Mouse (Mus musculus) lung, embryonic 14.5 days (tissue): ENCODE measurements around the gene Nhsl1. TPM values are rescaled to one million over a fixed set of nuclear protein-coding genes. Genes with fewer than 3 reads are reported as not detected.
"Not testable (repeated sequence)": the region's sequence is repeated elsewhere in the genome, so short reads cannot be mapped to it uniquely, and the experiment has no call there.

Experiments
- ATAC-seq: fragments of 200-750 bp; cut with Nextera tagmentation; 2 replicates; pipeline ENCODE4 v1.8.0; 2017; ENCODE audit warnings: mild to moderate bottlenecking, moderate TSS enrichment, moderate library complexity; ENCODE audit not compliant: insufficient read depth
- DNase-seq: peaks from one replicate; pipeline ENCODE4 v3.0.0-alpha.2; 2015
- H3K27ac ChIP-seq: fragments of 300-500 bp; sonication (generic); 2 replicates; pipeline ENCODE4 v1.5.1; 2014; ENCODE audit warnings: low read depth, mild to moderate bottlenecking, moderate library complexity
- H3K27me3 ChIP-seq: fragments of 300-500 bp; sonication (generic); 2 replicates; pipeline ENCODE4 v1.6.1; 2014; ENCODE audit warnings: low read length, control low read depth; ENCODE audit not compliant: insufficient read depth
- H3K36me3 ChIP-seq: fragments of 300-500 bp; sonication (generic); 2 replicates; pipeline ENCODE4 v1.6.1; 2014; ENCODE audit warnings: control low read depth; ENCODE audit not compliant: insufficient read depth
- H3K4me1 ChIP-seq: fragments of 300-500 bp; sonication (generic); 2 replicates; pipeline ENCODE4 v1.6.1; 2014; ENCODE audit warnings: antibody characterized with exemption, control low read depth; ENCODE audit not compliant: insufficient read depth
- H3K4me2 ChIP-seq: fragments of 300-500 bp; sonication (generic); 2 replicates; pipeline ENCODE4 v1.6.1; 2014; ENCODE audit warnings: mild to moderate bottlenecking
- H3K4me3 ChIP-seq: fragments of 300-500 bp; sonication (generic); 2 replicates; pipeline ENCODE4 v1.5.1; 2014; ENCODE audit warnings: low read depth, low read length
- H3K9ac ChIP-seq: fragments of 300-500 bp; sonication (generic); 2 replicates; pipeline ENCODE4 v1.6.1; 2014
- H3K9me3 ChIP-seq: fragments of 300-500 bp; sonication (generic); 2 replicates; pipeline ENCODE4 v1.6.1; 2016; ENCODE audit warnings: low read depth, low read length, control low read depth
- CTCF ChIP-seq: IDR thresholded peaks from 2 replicates; pipeline ENCODE4 v1.5.1; 2016; ENCODE audit warnings: antibody characterized with exemption, low read depth
- WGBS: fragments of 180-500 bp; shearing (Covaris S2); extraction: QIAGEN DNeasy Blood & Tissue Kit; methylation state at CpG from one replicate; pipeline ENCODE4 v1.1.7; 2014; 5-methylcytosine and 5-hydroxymethylcytosine counted together
- polyA plus RNA-seq: library from polyadenylated mRNA; unstranded; fragments of >200 nt; fragmentation: Nextera tagmentation; extraction: Ambion mirVana; gene quantifications from 2 replicates; pipeline ENCODE4 v1.2.1, GENCODE M21; 2014

The Nhsl1 gene
- polyA plus RNA-seq, 1 experiment from 2014 or later: 5.5 TPM

DNA sequence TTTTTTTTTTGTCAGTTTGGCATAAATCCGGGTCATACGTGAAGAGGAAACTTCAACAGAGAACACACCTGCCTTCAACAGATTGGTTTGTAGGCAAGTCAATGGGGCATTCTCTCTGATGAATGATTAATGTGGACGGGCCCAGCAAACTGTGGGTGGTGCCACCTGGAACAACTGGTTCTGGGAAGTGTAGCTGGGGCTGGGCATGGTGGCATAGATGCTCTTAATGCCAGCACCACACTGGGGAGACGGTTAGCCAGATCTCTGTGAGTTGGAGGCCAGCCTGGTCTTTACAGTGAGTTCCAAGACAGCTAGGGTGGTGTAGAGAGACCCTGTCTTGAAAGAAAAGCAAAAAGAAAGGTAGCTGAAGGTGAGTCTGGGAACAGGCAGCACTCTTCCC lies 228.6 kb downstream of the Nhsl1 start:
- 76% methylated on average over 4 of the region's 4 CpGs for WGBS
- Histone ChIP-seq H3K36me3 (no peaks in the 10 kb centered on the region), H3K9ac (no peak overlapping the region), H3K4me3 (no peak overlapping the region), H3K27ac (no peak overlapping the region), H3K4me2 (no peak overlapping the region), H3K4me1 (no peaks in the 10 kb centered on the region), H3K27me3 (no peaks in the 10 kb centered on the region), H3K9me3 (no peaks in the 10 kb centered on the region)
- ATAC-seq (no peak), DNase-seq (no peak)
- TF ChIP-seq CTCF: no peak

DNA sequence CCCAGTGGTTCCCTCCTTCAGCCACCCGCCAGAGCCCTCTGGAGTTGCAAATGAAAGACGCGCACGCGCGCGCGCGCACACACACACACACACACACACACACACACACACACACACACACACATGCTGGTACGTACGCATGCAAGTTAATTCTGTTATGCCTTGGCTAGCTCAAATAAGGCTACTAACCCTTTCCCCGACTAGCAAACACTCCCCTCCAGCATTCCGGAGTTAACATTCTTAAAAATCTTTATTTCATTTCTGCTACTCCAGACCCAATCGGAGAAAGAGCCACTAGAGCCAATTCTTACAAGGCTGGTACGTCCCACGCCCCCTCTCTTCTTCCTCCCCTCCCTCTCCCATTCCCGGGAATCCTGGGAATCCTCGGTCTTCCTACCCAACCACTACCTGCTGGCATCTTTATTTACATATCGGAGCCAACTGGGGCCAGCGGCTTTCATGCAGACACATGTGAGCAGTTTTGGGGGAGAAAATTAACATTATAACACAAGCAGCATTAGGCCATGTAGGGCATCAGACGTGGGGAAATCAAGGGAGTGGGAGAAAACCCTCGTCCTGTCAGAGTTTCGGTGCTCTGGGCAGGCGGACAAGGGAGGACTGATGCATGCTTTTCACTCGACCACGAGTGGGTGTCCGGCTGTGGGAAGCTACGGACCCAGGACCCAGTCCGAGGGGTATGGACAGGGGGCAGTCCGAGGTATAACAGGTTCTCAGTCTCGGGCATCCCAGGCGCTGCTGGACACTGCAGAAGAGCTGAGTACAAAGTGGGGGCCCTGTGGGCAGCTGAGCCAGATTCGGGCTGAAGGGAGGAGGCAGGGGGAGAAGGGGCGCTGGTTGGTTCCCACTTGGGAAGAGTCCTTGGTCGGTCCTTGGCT lies 230.8 kb downstream of the Nhsl1 start:
- Histone ChIP-seq H3K4me3 (peak overlapping the region; percentile 37), H3K9me3 (no peaks in the 10 kb centered on the region), H3K27ac (no peak overlapping the region), H3K36me3 (no peaks in the 10 kb centered on the region), H3K4me2 (peak overlapping the region; percentile 76), H3K4me1 (no peaks in the 10 kb centered on the region), H3K27me3 (no peaks in the 10 kb centered on the region), H3K9ac (peak overlapping the region; percentile 27; the same call in 1 of the 2 replicates)
- 5% methylated on average over 35 of the region's 35 CpGs for WGBS
- peak; percentile 53 for DNase-seq
- peak; percentile 33; the same call in 1 of the 2 replicates for ATAC-seq
- no peak for TF ChIP-seq CTCF

DNA sequence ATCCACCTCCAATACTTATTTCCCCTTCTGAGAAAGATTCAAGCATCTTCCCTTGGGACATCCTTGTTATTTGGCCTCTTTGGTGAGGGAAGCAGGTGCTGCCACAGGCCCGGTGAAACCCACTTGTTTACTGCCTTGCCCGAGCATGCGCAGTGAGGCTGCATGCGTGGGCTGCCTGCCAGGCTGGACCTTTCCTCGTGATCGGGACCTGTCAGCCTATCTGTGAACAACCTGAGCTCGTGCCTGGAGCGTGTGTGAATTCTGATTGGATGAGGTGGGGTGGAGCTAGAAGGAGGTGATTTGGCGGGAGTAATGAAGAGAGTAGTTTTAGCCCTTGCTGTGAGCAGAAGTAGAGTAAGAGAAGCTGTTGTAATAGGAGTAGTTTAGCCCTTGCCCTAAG lies 240.3 kb downstream of the Nhsl1 start:
- not testable (repeated sequence) for H3K4me2 ChIP-seq, H3K4me3 ChIP-seq, H3K36me3 ChIP-seq, H3K9me3 ChIP-seq, H3K4me1 ChIP-seq, H3K9ac ChIP-seq, H3K27me3 ChIP-seq, DNase-seq, H3K27ac ChIP-seq, ATAC-seq
- 77% methylated on average over 9 of the region's 9 CpGs for WGBS

DNA sequence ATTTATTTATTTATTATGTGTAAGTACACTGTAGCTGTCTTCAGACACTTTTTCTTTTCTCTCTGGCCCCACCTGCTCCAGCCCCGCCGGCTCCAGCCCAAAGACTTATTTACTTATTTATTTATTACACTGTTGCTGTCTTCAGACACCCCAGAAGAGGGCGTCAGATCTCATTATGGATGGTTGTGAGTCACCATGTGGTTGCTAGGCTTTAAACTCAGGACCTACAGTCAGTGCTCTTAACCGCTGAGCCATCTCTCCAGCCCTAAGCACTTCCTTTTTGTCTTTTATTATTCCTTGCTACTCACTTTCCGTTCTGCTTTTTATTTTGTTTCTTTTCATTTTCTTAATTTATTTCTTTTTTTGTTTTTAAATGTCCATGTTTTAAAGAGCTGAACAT lies 242.7 kb downstream of the Nhsl1 start:
- H3K4me1 ChIP-seq: no peaks in the 10 kb centered on the region
- 44% methylated on average over 5 of the region's 5 CpGs for WGBS
- no peak overlapping the region for H3K27ac ChIP-seq
- ATAC-seq (no peak), DNase-seq (no peak)
- no peaks in the 10 kb centered on the region for H3K27me3 ChIP-seq
- no peak overlapping the region for H3K4me2 ChIP-seq
- H3K9me3 ChIP-seq: no peaks in the 10 kb centered on the region
- H3K4me3 ChIP-seq: no peak overlapping the region
- H3K9ac ChIP-seq: no peak overlapping the region
- H3K36me3 ChIP-seq: no peaks in the 10 kb centered on the region
- TF ChIP-seq CTCF: no peak

DNA sequence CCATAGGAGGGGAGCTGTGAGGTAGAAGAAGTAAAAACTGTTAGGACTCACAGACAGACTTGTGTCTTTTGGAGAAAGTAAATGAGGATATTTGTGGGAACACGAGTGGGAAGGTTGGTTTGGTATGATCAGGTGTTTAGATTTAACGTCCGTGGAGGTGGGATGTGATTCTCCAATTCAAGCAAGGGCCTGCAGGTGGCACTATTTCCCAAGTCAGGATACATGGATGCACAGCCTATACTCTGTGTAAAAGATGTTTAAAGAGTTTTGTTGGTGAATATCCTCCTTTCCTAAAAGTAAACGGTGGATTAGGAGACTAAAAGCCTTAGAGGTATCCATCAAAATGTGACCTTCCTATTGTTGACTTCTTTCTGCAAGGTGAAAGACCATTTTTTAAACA lies 244.2 kb downstream of the Nhsl1 start:
- no peak overlapping the region for H3K4me2 ChIP-seq
- H3K27me3 ChIP-seq: no peaks in the 10 kb centered on the region
- H3K36me3 ChIP-seq: no peaks in the 10 kb centered on the region
- peak; percentile 70 for DNase-seq
- no peak overlapping the region for H3K27ac ChIP-seq
- H3K4me3 ChIP-seq: no peak overlapping the region
- 5% methylated on average over 4 of the region's 4 CpGs for WGBS
- H3K9me3 ChIP-seq: no peaks in the 10 kb centered on the region
- ATAC-seq: no peak
- H3K4me1 ChIP-seq: no peaks in the 10 kb centered on the region
- TF ChIP-seq CTCF: peak; percentile 75
- no peak overlapping the region for H3K9ac ChIP-seq

DNA sequence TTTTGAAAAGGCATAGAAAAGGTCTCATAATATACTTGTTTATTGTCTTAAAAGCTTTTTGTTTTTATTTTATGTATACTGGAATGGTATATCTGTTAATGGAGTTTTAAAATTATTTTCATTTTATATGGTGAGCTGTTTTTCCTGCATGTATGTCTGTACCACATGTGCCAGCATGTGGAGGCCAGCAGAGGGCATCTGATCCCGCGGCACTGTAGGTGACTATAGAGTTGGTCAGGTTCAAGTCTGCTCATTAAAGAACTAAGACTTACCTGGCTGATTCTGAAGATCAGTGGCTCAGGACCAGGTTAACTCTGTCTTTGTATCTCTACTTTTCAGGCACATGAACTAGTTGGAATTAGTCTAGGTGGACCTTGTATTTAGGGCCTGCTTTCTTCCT lies 253.8 kb downstream of the Nhsl1 start:
- DNase-seq (peak; percentile 28), ATAC-seq (no peak)
- Histone ChIP-seq H3K27me3 (no peaks in the 10 kb centered on the region), H3K36me3 (no peaks in the 10 kb centered on the region), H3K4me2 (no peak overlapping the region), H3K4me1 (no peaks in the 10 kb centered on the region), H3K27ac (no peak overlapping the region), H3K9me3 (no peaks in the 10 kb centered on the region), H3K4me3 (no peak overlapping the region), H3K9ac (no peak overlapping the region)
- 54% methylated on average over 2 of the region's 2 CpGs for WGBS
- peak; percentile 56 for TF ChIP-seq CTCF

Other genes with a start within 250 kb of the Nhsl1 start
- not detected in 2 replicates for gene Ect2l, start 108.1 kb upstream of the Nhsl1 start, polyA plus RNA-seq
- gene Ccdc28a, start 84.0 kb upstream of the Nhsl1 start, polyA plus RNA-seq: 6.7 and 9.2 TPM in 2 replicates
- 9.6 and 13.3 TPM in 2 replicates for gene Hebp2, start 227.1 kb downstream of the Nhsl1 start, polyA plus RNA-seq